Mouse (Mus musculus): ENCODE results near the gene Fezf2. TPM values are rescaled to one million over a fixed set of nuclear protein-coding genes. Genes with fewer than 3 reads are reported as not detected.
A peak's percentile ranks its signal among the peaks of the same experiment; 100 is the strongest.

Fezf2 gene
- polyA plus RNA-seq, 1 experiment from 2014 or later = 52.6 TPM

GRCm38 (mm10) chr14:12349334-12350090, 1.5 kb upstream of the Fezf2 start:
- ATAC-seq (ENCODE audit: low FRiP score) = no peak
- Histone ChIP-seq H3K9ac (no peak overlapping the region), H3K27me3 (peaks cover 97% of the 10 kb centered on the region), H3K4me3 (replicated peaks) (no peak overlapping the region), H3K36me3 (replicated peaks) (no peaks in the 10 kb centered on the region), H3K9me3 (no peaks in the 10 kb centered on the region), H3K27ac (no peak overlapping the region), H3K4me2 (no peak overlapping the region; the same call in 1 of the 2 replicates), H3K4me1 (peaks cover 46% of the 10 kb centered on the region)
- 12% methylated on average over 15 of the region's 15 CpGs for WGBS

- under 1% methylated on average over 26 of the region's 26 CpGs for WGBS
- Histone ChIP-seq H3K4me3 (replicated peaks) (peak overlapping the region; percentile 58), H3K4me1 (peaks cover 54% of the 10 kb centered on the region), H3K36me3 (replicated peaks) (no peaks in the 10 kb centered on the region), H3K27me3 (peaks cover 97% of the 10 kb centered on the region), H3K27ac (peak overlapping the region; percentile 96), H3K9me3 (no peaks in the 10 kb centered on the region), H3K9ac (peak overlapping the region; percentile 90), H3K4me2 (peak overlapping the region; percentile 57)
- ATAC-seq (ENCODE audit: low FRiP score) = peak; percentile 45; the same call in 1 of the 2 replicates
These were observed 956 bp downstream of the Fezf2 start for GRCm38 (mm10) chr14:12346865-12347600.

- Histone ChIP-seq H3K4me1 (peaks cover 54% of the 10 kb centered on the region), H3K36me3 (replicated peaks) (no peaks in the 10 kb centered on the region), H3K4me2 (peak overlapping the region; percentile 57), H3K9me3 (no peaks in the 10 kb centered on the region), H3K9ac (peak overlapping the region; percentile 90), H3K27me3 (peaks cover 97% of the 10 kb centered on the region), H3K4me3 (replicated peaks) (peak overlapping the region; percentile 58), H3K27ac (peak overlapping the region; percentile 96)
- peak; percentile 42; the same call in 1 of the 2 replicates for ATAC-seq (ENCODE audit: low FRiP score)
- under 1% methylated on average over 50 of the region's 50 CpGs for WGBS
These were observed 1.8 kb downstream of the Fezf2 start for GRCm38 (mm10) chr14:12346011-12346864.

GRCm38 (mm10) chr14:12345241-12345921, 2.6 kb downstream of the Fezf2 start:
- peak overlapping the region; percentile 90 for H3K9ac ChIP-seq
- peaks cover 97% of the 10 kb centered on the region for H3K27me3 ChIP-seq
- H3K4me2 ChIP-seq = peak overlapping the region; percentile 57
- peaks cover 57% of the 10 kb centered on the region for H3K4me1 ChIP-seq
- ATAC-seq (ENCODE audit: low FRiP score) = peak; percentile 43; the same call in 1 of the 2 replicates
- WGBS = under 1% methylated on average over 40 of the region's 40 CpGs
- no peaks in the 10 kb centered on the region for H3K9me3 ChIP-seq
- peak overlapping the region; percentile 58 for H3K4me3 ChIP-seq (replicated peaks)
- H3K36me3 ChIP-seq (replicated peaks) = no peaks in the 10 kb centered on the region
- H3K27ac ChIP-seq = peak overlapping the region; percentile 96

- peak; percentile 21; the same call in 1 of the 2 replicates for ATAC-seq (ENCODE audit: low FRiP score)
- H3K9ac ChIP-seq = peak overlapping the region; percentile 90
These were observed 3.2 kb downstream of the Fezf2 start for GRCm38 (mm10) chr14:12344746-12345240.

GRCm38 (mm10) chr14:12344061-12344745, 3.8 kb downstream of the Fezf2 start:
- Histone ChIP-seq H3K9ac (peak overlapping the region; percentile 90), H3K36me3 (replicated peaks) (no peaks in the 10 kb centered on the region), H3K27me3 (peaks cover 97% of the 10 kb centered on the region), H3K9me3 (no peaks in the 10 kb centered on the region), H3K27ac (peak overlapping the region; percentile 96), H3K4me1 (peaks cover 58% of the 10 kb centered on the region), H3K4me3 (replicated peaks) (peak overlapping the region; percentile 58), H3K4me2 (peak overlapping the region; percentile 57)
- ATAC-seq (ENCODE audit: low FRiP score) = no peak
- WGBS = 2% methylated on average over 24 of the region's 24 CpGs

More at GRCm38 (mm10) chr14:12344746-12345240, 3.2 kb downstream of the Fezf2 start:
- Histone ChIP-seq H3K27ac (peak overlapping the region; percentile 96), H3K4me1 (peaks cover 58% of the 10 kb centered on the region), H3K4me3 (replicated peaks) (peak overlapping the region; percentile 58), H3K27me3 (peaks cover 97% of the 10 kb centered on the region), H3K4me2 (peak overlapping the region; percentile 57), H3K36me3 (replicated peaks) (no peaks in the 10 kb centered on the region), H3K9me3 (no peaks in the 10 kb centered on the region)
- under 1% methylated on average over 39 of the region's 39 CpGs for WGBS

GRCm38 (mm10) chr14:12343451-12343941, 4.5 kb downstream of the Fezf2 start:
- peaks cover 94% of the 10 kb centered on the region for H3K27me3 ChIP-seq
- H3K4me2 ChIP-seq = peak overlapping the region; percentile 57
- H3K4me3 ChIP-seq (replicated peaks) = peak overlapping the region; percentile 58
- 1% methylated on average over 20 of the region's 20 CpGs for WGBS
- peak overlapping the region; percentile 90 for H3K9ac ChIP-seq
- no peak for ATAC-seq (ENCODE audit: low FRiP score)
- no peaks in the 10 kb centered on the region for H3K36me3 ChIP-seq (replicated peaks)
- peaks cover 58% of the 10 kb centered on the region for H3K4me1 ChIP-seq
- no peaks in the 10 kb centered on the region for H3K9me3 ChIP-seq
- H3K27ac ChIP-seq = peak overlapping the region; percentile 96

GRCm38 (mm10) chr14:12342458-12343131, 5.4 kb downstream of the Fezf2 start:
- 3% methylated on average over 23 of the region's 23 CpGs for WGBS
- no peak for ATAC-seq (ENCODE audit: low FRiP score)
- H3K27me3 ChIP-seq = peaks cover 91% of the 10 kb centered on the region
- peak overlapping the region; percentile 90 for H3K9ac ChIP-seq
- peaks cover 65% of the 10 kb centered on the region for H3K4me1 ChIP-seq
- no peaks in the 10 kb centered on the region for H3K9me3 ChIP-seq
- peak overlapping the region; percentile 57 for H3K4me2 ChIP-seq
- H3K27ac ChIP-seq = peak overlapping the region; percentile 96
- H3K4me3 ChIP-seq (replicated peaks) = peak overlapping the region; percentile 58
- H3K36me3 ChIP-seq (replicated peaks) = no peaks in the 10 kb centered on the region

- Histone ChIP-seq H3K4me1 (peaks cover 62% of the 10 kb centered on the region), H3K4me2 (peak overlapping the region; percentile 57), H3K27ac (peak overlapping the region; percentile 96), H3K27me3 (peaks cover 91% of the 10 kb centered on the region), H3K4me3 (replicated peaks) (peak overlapping the region; percentile 58), H3K36me3 (replicated peaks) (no peaks in the 10 kb centered on the region), H3K9me3 (no peaks in the 10 kb centered on the region), H3K9ac (peak overlapping the region; percentile 90)
- 4% methylated on average over 24 of the region's 24 CpGs for WGBS
- ATAC-seq (ENCODE audit: low FRiP score) = no peak
These were observed 6.1 kb downstream of the Fezf2 start for GRCm38 (mm10) chr14:12341789-12342457.

Measured in forebrain, embryonic 12.5 days (tissue).